Mouse (Mus musculus) kidney, adult 2 months (tissue): Measurements from ENCODE around the gene Mlxip.

Source experiments
- CTCF ChIP-seq: fragments of 200-500 bp; conservative IDR thresholded peaks from 2 replicates; pipeline ENCODE4 v1.5.1; 2011; ENCODE audit warnings: low read depth, mild to moderate bottlenecking, control low read depth, low read length, moderate library complexity, mixed read lengths; ENCODE audit not compliant: insufficient read depth, insufficient read length
- POLR2A ChIP-seq: fragments of 200-500 bp; IDR thresholded peaks from one replicate; pipeline ENCODE4 v1.6.1; 2011; ENCODE audit warnings: low read depth, low read length, control low read depth

DNA sequence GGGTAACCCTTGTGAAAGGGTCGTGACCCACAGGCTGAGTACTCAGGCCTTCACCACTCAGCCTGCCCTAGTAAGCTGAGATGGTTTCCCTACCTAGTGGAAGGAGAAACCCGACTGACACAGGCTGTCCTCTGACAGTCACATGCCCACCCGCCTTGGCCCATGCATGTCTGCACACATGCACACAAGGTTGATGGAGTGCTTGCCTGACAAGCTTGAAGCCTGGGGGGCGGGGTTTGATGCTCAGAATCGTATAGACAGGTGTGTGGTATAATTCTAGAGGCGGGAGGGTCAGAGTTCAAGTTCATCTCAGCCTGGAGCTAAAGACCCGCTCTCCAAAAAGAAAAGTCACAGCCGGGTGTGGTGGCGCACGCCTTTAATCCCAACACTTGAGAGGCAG, 19.3 kb upstream of the Mlxip start:
- TF ChIP-seq CTCF (no peak), POLR2A (no peak)
